Mouse (Mus musculus): Measurements from ENCODE around the gene Gm3371. TPM values are rescaled to one million over a fixed set of nuclear protein-coding genes. Genes with fewer than 3 reads are reported as not detected.
"Not testable (repeated sequence)": the region's sequence is repeated elsewhere in the genome, so short reads cannot be mapped to it uniquely, and the experiment has no call there.

Gene Gm3371
- total RNA-seq (2021) = not detected in 2 replicates
- long read RNA-seq = 0 reads

DNA sequence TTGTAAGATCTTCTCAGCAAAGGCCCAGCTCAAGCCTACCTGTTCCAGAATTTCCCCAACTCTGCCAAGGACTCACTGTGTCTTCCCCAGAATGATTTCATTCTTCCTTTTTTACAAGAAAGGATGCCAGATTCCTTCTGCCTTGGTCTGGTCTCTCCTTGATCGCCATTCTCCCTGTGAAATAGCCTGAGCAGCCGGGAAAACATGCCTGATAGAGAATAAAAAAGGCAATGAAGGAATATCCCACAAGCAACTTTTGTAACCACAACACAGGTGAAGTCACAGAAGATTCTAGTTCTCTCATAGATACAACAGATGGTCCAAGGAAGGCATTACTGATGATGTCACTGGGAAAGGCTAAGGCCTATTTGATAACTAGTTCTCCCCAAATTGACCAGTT, at the start of gene Gm3371:
TSS of gene Gm3371 (minus strand) at position 101 of the 400 bp plus-strand sequence.
- DNase-seq = not testable (repeated sequence)

DNA sequence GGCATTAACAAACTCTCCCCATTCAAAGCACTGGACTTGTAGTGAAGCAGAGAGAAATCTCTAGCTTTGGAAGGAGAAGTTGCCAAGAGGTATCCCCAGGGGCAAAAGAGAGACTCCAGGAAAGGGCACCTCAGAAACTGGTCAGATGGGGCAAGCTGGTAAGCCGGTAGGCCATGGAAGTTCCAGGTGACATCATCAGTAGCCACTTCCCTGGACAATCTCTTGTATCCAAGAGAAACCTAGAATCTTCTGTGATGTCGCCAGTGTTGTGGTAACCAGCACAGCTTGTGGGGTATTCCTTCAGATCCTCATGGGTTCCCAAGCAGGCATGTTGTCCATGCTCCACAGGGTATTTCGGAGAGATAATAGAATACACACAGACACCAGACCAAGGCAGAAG, 22.8 kb upstream of the Gm3371 start, which contains the start of gene Gm8232:
TSS of gene Gm8232 (plus strand) at position 301 of the 400 bp plus-strand sequence.
- not testable (repeated sequence) for DNase-seq

DNA sequence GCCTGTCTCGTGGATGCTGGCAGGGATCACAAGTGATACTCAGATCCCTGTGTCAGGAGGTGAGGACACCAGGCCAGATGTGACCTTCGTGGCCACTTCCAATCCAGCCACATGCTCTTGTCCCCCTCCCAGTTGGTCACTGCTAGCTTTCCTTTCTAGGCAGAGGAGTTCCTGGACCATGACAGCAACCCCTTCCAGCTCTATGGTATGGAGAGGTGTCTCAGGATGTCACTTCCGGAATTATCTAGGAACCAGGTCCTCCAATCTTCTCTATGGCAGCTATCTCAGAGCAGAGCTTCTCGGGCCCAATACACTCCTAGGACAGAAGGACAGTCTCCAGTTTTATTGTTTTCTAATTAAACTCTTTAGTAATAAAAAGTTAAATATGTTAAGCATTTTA, 26.3 kb downstream of the Gm3371 start:
- not testable (repeated sequence) for DNase-seq

DNA sequence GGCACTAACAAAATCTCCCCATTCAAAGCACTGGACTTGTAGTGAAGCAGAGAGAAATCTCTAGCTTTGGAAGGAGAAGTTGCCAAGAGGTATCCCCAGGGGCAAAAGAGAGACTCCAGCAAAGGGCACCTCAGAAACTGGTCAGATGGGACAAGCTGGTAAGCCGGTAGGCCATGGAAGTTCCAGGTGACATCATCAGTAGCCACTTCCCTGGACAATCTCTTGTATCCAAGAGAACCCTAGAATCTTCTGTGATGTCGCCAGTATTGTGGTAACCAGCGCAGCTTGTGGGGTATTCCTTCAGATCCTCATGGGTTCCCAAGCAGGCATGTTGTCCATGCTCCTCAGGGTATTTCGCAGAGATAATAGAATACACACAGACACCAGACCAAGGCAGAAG, 45.4 kb downstream of the Gm3371 start, which contains the start of gene Gm8229:
TSS of gene Gm8229 (plus strand) at position 301 of the 400 bp plus-strand sequence.
- DNase-seq = not testable (repeated sequence)

DNA sequence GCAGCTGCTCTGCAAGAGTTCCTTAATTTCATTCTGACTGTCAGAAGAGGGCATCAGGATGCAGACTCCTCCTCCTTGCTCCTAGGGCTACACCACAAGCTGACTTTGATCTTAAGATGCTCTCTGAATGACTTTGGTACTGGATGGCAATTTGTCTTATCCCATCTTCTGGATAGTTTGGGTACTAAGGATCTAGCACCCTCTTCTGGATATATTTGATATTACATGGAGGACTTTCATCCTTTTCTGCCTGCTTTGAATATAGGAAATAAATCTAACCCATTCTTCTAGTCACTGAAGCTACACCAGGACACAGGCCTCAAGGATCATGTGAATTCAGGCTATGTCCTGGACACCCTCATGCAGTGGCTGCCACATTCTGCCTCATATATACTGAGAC, 48.2 kb downstream of the Gm3371 start:
- DNase-seq = not testable (repeated sequence)

DNA sequence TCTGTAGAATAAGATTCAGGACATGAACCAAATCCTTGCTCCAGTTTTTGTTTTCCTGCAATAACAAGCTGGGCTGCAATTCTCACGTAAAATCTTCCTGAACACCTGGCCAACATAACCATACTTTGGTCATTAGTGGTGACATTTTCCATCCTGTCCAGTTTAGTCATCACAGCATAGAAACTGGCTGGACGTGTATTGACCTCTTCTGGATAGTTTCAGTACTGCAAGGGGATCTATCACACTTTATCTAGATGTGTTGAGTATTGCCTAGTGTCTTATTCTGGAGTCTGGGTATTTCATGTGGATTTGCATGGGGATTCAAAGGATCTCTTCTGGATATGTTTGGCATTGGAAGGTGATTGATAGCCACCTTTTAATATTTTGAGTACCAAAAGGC, 49.1 kb downstream of the Gm3371 start:
- DNase-seq = not testable (repeated sequence)

Other genes with a start within 250 kb of the Gm3371 start
- gene Gm8212, start 213.0 kb downstream of the Gm3371 start, total RNA-seq (2021) = not detected in 2 replicates
- not detected in 2 replicates for gene 4930503E14Rik, start 197.4 kb downstream of the Gm3371 start, total RNA-seq (2021)
- not detected in 2 replicates for gene Gm8220, start 125.1 kb downstream of the Gm3371 start, total RNA-seq (2021)
- gene Gm5930, start 72.1 kb downstream of the Gm3371 start, total RNA-seq (2021) = not detected in 2 replicates
- gene Gm8229, start 45.3 kb downstream of the Gm3371 start, total RNA-seq (2021) = not detected in 2 replicates
- gene Gm8232, start 22.9 kb upstream of the Gm3371 start, total RNA-seq (2021) = not detected in 2 replicates
- not detected in 2 replicates for gene BC061237, start 81.8 kb upstream of the Gm3371 start, total RNA-seq (2021)
- not detected in 2 replicates for gene Gm17093, start 107.6 kb upstream of the Gm3371 start, total RNA-seq (2021)
- gene Gm8247, start 172.5 kb upstream of the Gm3371 start, total RNA-seq (2021) = not detected in 2 replicates
- not detected in 2 replicates for gene Gm5624, start 217.2 kb upstream of the Gm3371 start, total RNA-seq (2021)

All from adrenal gland, postnatal 25 days (tissue).